Mouse (Mus musculus) frontal cortex, postnatal 25 days (tissue): ENCODE data around the gene Slc36a3.
"Not testable (repeated sequence)": the region's sequence is repeated elsewhere in the genome, so short reads cannot be mapped to it uniquely, and the experiment has no call there.

Source experiments
- DNase-seq, 2 experiments: peaks; one replicate each; pipeline ENCODE4 v3.0.0; 2022; ENCODE audit warnings: low spot score in 2 of 2

The Slc36a3 gene

DNA sequence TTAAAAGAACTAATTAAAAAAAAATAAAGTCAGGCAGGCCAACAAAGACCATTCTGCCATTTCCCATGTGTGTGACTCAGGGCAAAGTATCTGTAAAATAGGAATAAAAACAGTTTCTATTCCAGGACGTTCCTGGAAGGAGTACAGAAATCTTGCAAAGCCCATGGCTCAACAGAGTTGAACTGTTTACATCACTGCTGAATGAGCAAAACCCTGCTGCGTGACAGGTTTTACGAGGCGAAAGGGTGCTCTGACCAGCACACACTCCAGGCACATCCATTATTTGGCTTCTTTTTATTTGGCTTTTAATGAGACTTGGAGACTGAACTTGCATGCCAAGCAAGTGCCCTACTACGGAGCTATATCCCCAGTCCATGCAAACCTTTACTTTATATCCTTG is 7.5 kb downstream of the Slc36a3 start:
- DNase-seq: no peak

DNA sequence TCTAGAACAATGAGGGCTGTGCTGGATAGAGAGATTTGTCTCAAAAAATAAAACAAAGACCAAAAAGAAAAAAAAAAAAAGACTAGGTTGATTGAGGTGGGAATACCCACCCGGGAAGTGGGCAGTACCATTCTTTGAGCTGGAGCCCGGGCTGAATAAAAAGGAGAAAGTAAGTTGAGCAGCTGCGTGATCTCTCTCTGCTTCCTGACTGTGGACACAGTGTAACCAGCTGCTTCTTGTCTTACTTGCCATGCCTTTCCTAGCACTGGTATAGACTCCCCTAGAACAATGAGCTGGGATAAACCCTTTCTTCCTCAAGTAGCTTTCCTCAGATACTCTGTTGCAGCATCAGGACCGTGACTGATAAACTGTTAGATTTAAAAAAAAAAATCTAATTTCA is 10.0 kb downstream of the Slc36a3 start:
- no peak for DNase-seq

DNA sequence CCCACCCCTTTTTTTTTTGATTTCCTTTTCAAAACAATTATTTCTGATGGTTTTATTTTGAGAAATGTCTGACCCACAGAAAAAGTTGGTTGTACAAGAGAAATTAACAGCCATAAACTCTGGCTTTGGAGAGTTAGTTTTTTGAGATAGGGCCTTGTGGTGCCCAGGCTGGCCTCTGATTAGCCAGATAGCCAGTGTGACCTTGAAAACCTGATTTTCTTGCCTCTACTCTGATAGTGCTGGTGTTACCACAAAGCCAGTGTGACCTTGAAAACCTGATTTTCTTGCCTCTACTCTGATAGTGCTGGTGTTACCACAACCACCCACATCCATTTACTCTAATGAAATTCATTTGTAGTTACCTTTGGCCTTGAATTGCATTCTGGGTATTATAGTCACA is 13.9 kb downstream of the Slc36a3 start:
- DNase-seq: no peak

DNA sequence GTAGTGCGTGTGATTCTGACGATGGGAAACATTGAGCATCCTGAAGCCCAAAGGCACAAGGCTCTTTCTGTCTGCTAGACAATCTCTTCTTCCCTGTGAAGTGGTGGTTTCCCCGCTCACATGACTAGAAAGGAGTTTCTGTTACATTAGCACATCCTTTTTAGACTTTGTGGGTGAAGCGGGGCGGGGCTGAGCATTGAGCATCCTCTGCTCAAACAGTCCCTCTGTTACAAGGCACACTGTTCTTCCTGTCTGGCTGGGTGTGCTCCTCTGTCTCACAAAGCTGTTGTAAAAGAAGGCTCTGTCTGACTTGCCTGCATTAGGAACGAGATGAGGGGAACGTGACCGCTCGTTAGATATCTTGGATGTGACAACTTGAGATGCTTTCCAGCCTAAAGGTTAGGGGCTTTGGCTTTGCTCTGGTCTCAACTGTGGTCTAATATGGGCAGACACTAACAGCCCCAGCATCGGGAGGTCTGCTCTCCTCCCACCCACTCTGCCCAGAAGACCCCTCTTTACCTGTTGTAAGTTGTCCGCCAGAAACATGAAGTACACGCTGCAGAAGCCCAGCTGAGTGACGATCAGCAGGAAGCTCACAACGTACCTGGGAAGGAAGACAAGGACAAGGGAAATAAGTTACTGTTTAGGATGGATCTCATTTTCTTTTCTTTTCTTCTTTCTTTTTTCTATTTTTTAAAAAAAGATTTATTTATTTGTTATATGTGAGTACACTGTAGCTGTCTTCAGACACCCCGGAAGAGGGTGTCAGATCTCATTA is 14.5 kb downstream of the Slc36a3 start:
- DNase-seq: no peak

DNA sequence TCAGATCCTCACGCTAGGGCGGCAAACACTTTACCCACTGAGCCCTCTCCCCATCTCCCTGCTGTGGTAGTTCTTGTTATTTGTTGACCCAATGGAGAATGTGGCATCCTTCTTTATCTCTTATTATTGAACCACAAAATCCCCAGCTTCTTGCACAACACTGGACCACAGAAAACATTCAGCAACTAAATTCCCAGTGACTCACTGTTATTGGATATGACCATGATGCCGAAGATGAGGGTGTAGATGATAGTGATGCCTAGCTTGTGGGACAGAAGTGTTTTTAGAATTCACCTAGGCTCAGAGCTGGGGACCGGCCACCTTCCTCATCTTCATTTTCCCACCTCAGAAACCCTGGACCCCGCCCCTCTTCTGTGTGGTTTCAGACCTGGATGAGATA is 16.6 kb downstream of the Slc36a3 start:
- DNase-seq: no peak

DNA sequence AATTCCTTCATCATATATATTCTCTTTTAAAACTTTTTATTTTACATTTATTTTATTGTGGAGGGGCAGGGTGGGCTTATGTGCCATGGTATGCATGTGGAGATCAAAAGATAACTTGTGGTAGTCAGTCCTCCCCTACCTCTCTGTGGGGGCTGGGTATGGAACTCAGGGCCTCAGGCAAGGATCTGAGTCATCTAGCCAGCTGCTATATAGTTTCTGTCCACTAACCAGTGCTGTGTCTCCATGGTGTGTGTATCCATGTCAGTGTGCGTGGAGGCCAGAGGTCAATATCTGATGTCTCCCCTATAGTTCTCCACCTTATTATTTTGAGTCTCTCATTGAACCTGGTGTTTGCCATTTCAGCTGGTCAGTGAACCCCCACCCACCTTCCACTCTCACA is 17.1 kb downstream of the Slc36a3 start:
- no peak for DNase-seq

DNA sequence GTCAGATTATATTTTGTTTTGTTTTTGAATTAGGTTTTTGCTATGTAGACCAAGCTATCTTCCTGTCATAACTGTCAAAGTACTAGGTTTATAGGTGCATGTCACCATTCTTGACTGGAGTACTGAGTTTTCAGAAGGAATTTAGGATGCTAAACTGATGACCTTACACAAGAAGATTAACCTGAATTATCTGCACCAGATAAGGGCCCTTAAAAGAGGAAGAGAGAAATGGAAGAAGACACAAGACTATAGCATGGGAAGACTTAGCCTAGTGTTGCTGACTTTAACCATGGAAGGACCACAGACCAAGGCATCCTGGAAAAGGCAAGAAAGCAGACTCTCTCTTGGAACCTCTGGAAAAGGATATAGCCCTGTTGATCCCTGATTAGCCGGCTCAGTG is 18.3 kb downstream of the Slc36a3 start:
- no peak for DNase-seq

DNA sequence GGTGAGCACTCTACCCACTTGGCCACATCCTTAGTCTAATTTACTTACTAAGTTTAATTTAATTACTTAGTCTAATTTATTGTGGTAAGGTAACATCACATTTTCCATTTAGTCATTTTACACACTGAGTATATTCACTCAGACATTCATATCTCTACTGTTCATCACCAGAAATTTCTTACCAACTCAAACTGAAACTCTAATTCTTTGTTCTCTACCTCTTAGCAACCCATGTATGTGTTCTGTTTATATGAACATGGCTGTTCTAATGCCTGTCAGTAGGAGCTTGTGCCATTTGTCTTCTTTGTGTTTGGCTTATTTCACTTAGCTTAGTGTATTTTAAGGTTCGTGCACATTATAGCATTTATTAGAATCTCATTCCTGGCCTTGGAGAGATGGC is 19.6 kb downstream of the Slc36a3 start:
- no peak for DNase-seq

DNA sequence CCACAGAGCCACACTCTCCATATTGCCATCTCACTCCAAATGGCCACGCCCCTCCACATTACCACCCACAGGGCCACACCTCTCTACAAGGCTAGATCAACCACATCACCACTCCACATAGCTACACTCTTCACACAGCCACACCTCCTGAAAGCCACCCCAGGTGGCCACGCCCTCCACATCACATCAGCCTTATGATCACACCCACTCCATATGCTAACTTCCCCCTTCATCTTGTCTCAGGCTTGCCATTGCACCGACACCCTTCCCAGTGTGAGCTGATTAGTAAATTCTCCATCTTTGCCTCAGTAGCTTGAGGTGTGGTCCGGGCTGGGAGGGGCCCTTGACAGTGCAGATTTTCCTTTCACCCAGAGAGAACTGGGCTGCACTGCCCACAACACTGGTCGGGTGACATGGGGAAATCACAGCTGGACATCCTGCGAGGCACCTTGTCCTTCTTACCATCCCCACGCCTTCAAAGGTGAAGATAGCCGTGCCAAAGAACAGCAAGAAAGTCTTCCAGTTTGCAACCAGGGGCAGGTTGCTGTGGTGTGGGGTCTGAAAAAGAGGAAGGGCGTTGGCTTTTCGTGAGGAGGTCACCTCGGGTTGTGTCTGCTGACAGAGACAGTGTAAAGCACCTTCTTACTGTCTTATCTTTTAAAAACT is 20.3 kb downstream of the Slc36a3 start:
- DNase-seq: no peak

DNA sequence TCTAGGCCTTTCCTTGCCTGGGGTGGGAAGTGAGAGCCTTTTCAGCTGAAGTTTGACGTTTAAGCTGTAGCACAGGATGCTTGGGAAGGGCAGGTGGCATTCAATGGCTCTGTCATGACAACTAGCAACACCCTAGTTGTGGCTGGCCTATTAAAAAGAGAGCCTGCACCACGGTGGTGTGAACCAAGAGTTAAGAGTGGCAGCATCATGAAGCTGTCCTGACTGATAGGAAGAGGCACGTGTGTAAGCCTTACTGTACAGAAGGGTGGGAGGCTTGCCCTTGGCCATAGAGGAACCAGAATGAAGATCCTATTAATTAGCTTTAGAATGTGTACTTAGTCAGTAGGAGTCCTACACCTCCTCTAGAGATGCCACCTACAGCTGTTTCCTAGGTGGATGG is 23.1 kb downstream of the Slc36a3 start:
- DNase-seq: no peak

DNA sequence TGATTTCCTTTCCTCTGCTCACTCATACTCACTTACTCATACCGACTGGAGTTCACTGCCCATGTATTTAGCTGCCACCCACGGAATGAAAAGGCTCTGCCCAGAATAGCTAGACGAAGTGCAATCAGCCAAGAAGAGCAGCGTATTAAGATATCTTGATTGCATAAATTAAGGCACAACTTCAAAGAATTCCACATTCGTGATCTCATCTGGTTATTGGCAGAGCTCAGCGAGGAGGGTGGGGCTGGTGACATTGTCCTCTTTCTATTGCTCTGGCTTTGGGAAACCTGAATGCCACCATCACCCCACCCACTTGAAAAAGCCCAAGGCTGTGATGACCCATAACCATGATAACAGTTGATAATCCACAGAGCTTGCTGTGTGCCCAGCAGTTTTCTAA is 23.6 kb downstream of the Slc36a3 start:
- no peak for DNase-seq

DNA sequence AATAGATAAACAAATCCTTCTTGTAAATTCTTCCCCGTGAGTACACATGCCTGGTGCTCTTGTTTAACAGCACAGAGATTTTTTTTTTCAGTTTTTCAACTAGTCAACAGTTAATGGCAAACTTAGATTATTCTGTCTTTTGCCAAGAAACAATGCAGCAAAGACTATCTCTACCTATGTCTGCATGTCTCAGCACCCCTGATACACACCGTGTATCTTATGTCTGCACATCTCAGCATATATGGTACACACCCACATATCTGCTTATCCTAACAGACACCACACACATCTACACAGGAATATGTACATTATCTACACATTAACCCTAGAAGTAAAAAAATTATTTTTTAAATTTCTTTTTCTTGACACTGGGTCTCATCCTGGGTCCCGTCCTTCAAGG is 24.8 kb downstream of the Slc36a3 start:
- no peak for DNase-seq

DNA sequence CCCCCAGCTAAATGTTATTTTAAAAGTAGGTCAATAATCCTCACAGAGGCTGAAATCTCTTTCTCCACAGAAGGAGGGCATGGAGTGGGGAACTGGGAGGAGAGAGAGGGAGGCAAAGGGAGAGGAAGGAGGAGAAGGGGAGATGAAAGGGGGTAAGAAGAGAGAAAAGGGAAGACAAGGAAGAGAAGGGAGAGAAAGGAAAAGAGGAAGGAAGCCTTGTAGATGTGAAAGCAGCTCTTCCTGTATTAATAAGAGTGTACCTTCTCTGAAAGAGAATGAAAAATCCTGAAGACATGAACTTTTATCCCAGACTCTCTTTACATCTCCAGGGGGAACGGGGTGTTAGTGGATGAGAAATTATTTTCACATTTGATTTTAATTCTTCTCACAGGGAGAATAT is 30.1 kb downstream of the Slc36a3 start:
- no peak for DNase-seq

DNA sequence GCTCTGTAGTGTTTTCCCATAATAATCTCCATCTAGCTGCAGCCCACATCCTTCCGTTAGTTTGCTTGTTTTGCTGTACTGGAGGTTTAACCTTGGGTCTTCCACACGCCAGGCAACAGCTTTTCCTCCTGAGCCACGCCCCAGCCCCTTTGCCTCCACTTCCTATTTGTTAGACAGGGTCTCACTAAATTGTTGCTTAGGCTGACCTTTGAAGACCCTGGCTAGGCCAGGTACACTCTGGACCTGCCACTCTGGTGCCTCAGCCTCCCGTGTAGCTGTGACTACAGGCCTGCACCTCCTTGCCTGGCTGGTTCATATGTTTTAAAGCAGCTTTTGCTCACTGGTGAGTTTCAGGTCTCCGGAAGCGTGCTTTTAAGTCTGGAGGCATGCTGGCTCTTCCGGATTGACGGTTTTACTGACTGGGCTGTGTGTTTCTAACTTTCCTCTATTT is 30.7 kb downstream of the Slc36a3 start:
- DNase-seq: no peak

DNA sequence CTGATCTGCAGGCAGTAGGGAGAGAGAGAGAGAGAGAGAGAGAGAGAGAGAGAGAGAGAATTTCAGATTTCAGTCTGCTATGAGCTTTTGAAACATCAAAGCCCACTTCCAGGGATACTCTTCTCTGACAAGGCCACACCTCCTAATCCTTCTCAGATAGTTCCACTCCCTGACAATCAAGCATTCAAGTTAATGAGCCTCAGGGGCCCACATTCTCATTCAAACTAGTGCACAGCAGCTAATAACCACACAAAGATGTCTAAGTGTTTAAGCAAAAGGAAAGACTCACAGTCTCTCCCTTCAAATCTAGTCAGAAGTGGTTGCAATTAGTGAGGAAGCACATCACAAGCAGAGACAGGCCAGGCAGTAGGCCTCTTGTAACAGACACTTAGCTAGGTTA is 31.2 kb downstream of the Slc36a3 start:
- DNase-seq: no peak

DNA sequence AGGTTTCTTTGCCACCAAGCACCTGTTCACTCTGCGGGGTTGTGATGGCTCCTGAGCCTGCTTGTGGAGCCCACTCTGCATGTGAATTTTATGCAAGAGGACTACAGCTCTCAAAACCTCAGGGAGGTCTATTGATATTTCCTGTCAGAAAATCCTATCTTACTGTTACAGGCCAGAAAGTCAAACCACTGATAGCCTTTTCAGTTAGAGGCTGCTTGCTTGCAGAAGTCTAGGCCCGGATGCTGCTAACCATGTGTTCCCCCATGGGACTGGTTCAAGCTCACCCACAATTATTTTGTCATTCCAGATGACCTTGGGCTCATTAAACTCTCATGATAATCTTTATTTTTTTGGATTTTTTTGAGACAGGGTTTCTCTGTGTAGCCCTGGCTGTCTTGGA is 34.5 kb downstream of the Slc36a3 start:
- DNase-seq: no peak

DNA sequence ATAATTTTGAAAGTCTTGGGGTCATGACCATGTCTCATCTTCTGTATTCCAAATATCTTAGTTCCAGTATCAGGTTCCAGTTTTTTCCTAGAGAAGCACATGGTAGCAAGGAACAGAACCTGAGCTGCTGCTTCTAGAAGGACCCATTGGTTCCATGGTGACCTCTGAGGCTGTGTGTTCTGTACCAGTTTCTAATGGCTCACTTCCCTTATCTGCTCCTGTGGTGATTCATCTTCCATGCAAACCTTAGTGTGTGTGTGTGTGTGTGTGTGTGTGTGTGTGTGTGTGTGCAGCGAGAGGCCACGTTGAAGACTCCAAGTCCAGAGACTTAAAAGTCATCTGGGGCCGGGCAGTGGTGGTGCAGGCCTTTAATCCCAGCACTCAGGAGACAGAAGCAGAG is 35.5 kb downstream of the Slc36a3 start:
- no peak for DNase-seq

DNA sequence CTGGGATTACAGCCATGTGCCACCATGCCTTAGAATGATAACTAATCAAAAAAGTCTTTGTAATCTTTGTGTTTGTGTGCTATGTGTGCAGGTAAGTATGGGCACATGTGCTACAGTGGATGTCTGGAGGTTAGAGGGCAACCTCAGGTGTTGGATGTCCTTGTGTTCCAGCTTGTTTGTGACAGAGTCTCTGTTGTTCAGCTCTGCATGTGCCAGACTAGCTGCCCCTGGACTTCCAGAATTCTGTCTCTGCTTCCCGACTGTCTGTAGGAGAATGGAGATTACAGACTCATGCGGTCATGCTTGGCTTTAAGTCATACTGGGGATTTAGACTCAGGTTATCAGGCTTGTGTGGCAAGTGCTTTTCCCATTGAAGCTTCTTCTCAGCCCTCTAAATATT is 37.2 kb downstream of the Slc36a3 start:
- DNase-seq: no peak

DNA sequence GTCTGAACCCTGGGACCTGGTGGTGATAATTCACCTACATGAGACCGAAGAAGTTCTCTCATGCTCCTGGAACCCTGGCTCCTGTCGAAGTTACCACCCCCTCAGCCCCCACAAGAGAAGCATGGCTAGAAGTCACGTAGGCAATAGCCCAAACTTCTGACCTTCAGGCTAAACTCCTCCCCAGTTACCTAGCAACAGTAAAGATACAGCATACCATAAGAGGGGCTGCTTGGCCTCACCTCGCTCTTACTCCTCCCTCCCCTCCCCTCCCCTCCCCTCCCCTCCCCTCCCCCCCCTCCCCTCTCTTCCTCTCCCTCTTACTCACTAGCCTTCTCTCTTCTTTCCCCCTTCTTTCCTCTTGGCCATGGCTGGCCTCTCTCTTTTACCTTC is 37.7 kb downstream of the Slc36a3 start:
- not testable (repeated sequence) for DNase-seq

DNA sequence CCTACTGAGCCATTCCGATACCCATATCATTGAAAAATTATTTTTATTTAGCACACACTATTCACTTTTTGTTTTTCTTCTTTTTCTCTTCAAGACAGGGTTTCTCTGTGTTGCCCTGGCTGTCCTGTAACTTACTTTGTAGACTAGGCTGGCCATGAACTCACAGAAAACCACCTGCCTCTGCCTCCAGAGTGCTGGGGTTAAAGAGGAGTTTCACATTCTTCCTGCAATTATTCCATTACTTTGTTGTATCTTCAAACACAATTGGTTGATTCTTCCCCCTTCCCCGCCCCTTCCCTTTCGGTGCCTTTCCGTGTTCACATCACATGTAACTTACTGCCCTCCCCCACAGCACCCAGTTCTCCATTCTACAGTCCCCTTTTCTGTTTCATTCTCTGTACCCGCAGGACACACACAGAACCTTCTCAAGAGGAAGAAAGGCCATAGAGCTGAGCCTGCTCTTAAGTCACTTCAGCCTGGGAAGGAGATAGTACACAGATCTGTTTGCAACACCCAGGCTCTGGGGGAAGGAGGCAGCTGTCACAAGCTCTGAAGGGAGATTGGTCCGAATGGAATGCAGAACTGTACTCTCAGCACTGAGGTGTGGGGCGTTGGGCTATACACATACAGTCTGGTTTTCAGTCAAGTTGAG is 38.2 kb downstream of the Slc36a3 start:
- DNase-seq: no peak

DNA sequence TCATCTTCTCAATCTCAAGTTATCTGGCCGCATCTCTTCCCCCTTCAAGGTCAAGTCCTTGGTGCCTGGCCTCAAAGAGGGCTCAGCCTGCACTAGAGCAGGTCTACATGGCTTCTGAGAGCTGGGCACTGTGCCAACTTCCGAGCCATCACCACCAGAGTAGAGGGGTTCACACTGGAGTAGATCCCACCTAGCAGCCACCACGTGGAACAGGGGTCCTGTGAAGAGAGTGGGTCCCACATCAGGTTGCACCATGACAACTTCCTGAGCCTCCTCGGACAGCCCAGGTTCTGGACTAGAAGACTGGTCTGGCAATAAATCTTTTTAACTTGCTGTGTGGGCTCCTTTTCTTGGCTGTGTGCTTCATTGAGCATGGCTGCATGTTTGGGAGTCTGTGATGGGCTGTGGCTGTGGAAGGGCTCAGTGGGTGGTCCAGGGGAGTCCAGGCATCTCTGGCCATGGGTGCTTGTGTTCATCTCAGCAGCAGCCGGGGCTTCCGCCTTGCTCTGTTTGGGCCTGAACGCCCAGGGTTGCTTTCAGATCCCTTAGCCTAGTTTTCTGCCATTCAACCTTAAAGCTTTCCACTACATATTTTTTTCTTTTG is 40.8 kb downstream of the Slc36a3 start:
- DNase-seq: no peak

DNA sequence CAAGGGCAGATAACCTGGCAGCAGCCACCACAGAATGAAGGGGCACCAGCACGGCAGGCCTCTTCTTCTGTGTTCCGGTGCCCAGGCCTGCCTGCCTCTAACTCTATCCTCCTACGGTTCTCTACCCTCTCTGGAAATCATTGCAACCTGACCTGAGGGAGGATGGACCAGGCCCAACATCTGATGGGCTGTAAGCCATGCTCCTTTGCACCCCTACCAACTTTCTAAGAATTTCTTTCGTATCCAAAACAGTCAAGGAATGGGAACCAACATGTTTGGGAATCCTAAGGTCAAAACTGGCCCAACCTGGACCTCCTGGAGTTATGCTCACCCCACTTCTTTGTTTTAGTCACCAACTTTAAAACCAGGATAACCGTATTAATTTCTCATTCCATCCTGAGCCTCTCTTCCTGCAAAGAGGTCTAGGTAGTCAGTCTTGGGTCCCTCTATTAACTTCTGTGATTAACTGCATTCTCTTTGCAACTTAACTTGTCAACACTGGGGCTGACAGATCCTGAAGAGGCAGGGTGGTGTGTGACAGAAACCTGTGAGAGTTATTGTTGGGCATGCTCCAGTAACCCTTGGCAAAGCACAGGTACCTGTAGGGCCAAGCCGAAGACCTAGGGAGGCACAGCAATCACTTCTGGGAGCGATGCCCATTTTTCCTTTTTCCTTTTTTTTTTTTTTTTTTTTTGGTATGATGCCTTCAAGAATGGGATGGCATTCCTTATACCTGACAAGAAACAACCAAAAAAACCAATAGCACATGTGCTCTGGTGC is 41.8 kb downstream of the Slc36a3 start:
- no peak for DNase-seq
